Mouse (Mus musculus): ENCODE results near the gene Gm10775.

- TF ChIP-seq CTCF (IDR thresholded peaks at IDR 0.05; ENCODE audit: low read depth): peak; percentile 58
- TF ChIP-seq EP300 (IDR thresholded peaks at IDR 0.05; ENCODE audit: low read depth): no peak
Measured at GRCm38 (mm10) chr13:65243273-65243672, 16.1 kb upstream of the Gm10775 start.

All from liver, postnatal 0 days (tissue).